Mouse (Mus musculus): ENCODE measurements around the gene Fam71f2. TPM values are rescaled to one million over a fixed set of nuclear protein-coding genes. Genes with fewer than 3 reads are reported as not detected.

Gene Fam71f2
- polyA plus RNA-seq, 1 experiment from 2014 or later: 0.11 TPM

- Histone ChIP-seq H3K27ac (ENCODE audit: low read depth) (no peak overlapping the region), H3K9me3 (ENCODE audit: low read length) (no peaks in the 10 kb centered on the region), H3K9ac (replicated peaks) (no peak overlapping the region), H3K4me1 (ENCODE audit: insufficient read depth) (no peaks in the 10 kb centered on the region), H3K36me3 (replicated peaks; ENCODE audit: insufficient read depth, low read length) (no peaks in the 10 kb centered on the region), H3K27me3 (ENCODE audit: insufficient read depth, low read length) (no peaks in the 10 kb centered on the region), H3K4me2 (ENCODE audit: low read depth, low read length) (no peak overlapping the region), H3K4me3 (ENCODE audit: low read depth, low read length) (no peak overlapping the region)
- DNase-seq: no peak
- TF ChIP-seq CTCF (IDR thresholded peaks at IDR 0.05; ENCODE audit: low read depth): no peak
- TF ChIP-seq EP300 (IDR thresholded peaks at IDR 0.05; ENCODE audit: low read depth): no peak
- 56% methylated on average over 6 of the region's 6 CpGs for WGBS (ENCODE audit: insufficient replicate concordance)
- no peak for ATAC-seq
These were observed 8.1 kb downstream of the Fam71f2 start for GRCm38 (mm10) chr6:29287481-29287880.

DNA sequence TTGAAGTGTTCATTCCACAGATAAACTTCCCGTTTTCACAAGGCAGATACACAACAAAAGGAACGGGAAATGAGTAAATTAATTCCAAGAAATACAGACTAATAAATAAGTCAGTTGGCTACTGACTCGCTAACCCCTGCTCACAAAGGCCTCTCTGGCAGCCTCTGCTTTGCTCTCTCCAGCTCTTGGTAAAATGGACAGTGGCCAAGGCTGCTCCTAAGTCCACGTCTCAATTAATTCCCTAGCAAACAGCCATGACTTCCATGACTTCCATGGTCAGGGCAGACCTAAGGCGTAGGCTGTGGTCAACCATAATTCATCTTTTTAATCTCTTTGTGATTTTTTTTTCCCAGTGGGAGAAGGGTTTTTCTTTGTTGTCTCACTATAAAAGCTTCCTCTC is 8.6 kb downstream of the Fam71f2 start:
- no peak overlapping the region for H3K4me2 ChIP-seq (ENCODE audit: low read depth, low read length)
- H3K27ac ChIP-seq (ENCODE audit: low read depth): no peak overlapping the region
- no peak for ATAC-seq
- DNase-seq: no peak
- H3K4me3 ChIP-seq (ENCODE audit: low read depth, low read length): no peak overlapping the region
- H3K9ac ChIP-seq (replicated peaks): no peak overlapping the region
- TF ChIP-seq CTCF (IDR thresholded peaks at IDR 0.05; ENCODE audit: low read depth) (no peak), EP300 (IDR thresholded peaks at IDR 0.05; ENCODE audit: low read depth) (no peak)
- WGBS (ENCODE audit: insufficient replicate concordance): 64% methylated on average over 5 of the region's 5 CpGs
- no peaks in the 10 kb centered on the region for H3K27me3 ChIP-seq (ENCODE audit: insufficient read depth, low read length)
- no peaks in the 10 kb centered on the region for H3K36me3 ChIP-seq (replicated peaks; ENCODE audit: insufficient read depth, low read length)
- no peaks in the 10 kb centered on the region for H3K4me1 ChIP-seq (ENCODE audit: insufficient read depth)
- H3K9me3 ChIP-seq (ENCODE audit: low read length): no peaks in the 10 kb centered on the region

DNA sequence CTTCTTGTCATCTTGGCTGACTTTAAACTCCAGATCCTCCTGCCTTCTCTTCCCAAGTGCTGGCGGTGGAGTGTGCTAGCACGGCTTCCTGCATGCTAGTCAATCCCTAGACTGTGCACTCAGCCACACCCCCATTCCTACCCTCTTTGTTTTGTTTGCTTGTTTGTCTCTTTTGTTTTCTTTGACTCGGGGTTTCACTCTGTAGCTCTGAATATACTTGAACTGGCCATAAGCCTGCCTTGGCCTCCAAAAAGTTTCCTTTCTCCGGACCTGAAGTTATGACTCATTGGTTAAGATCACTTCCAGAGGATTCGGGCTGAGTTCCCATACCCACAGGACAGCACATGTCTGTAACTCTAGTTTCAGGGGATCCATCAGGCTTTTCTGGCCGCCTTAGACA is 9.3 kb downstream of the Fam71f2 start:
- no peaks in the 10 kb centered on the region for H3K4me1 ChIP-seq (ENCODE audit: insufficient read depth)
- no peak overlapping the region for H3K9ac ChIP-seq (replicated peaks)
- H3K4me2 ChIP-seq (ENCODE audit: low read depth, low read length): no peak overlapping the region
- H3K27ac ChIP-seq (ENCODE audit: low read depth): no peak overlapping the region
- no peak for DNase-seq
- no peaks in the 10 kb centered on the region for H3K9me3 ChIP-seq (ENCODE audit: low read length)
- no peak for TF ChIP-seq EP300 (IDR thresholded peaks at IDR 0.05; ENCODE audit: low read depth)
- TF ChIP-seq CTCF (IDR thresholded peaks at IDR 0.05; ENCODE audit: low read depth): no peak
- no peaks in the 10 kb centered on the region for H3K27me3 ChIP-seq (ENCODE audit: insufficient read depth, low read length)
- H3K4me3 ChIP-seq (ENCODE audit: low read depth, low read length): no peak overlapping the region
- WGBS (ENCODE audit: insufficient replicate concordance): 62% methylated on average over 6 of the region's 6 CpGs
- no peaks in the 10 kb centered on the region for H3K36me3 ChIP-seq (replicated peaks; ENCODE audit: insufficient read depth, low read length)
- ATAC-seq: no peak

DNA sequence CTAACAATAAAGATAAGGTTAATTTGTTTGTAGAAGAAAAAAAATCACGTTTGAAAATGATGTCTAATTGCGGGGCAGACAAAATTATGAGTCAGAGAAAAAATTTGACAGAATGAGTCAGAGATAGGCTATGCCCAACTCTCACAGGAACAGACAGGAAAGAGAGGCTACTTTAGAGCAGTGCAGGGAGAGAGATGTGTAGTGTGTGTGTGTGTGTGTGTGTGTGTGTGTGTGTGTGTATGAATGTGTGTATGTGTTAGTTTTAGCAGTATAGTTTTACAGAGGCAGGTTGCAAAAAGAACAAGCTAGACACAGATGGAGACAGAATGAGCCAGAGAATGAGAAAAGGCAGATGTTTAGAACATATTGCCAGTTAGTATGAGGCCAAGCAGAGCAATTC is 19.7 kb downstream of the Fam71f2 start:
- no peak overlapping the region for H3K4me2 ChIP-seq (ENCODE audit: low read depth, low read length)
- H3K9ac ChIP-seq (replicated peaks): no peak overlapping the region
- DNase-seq: no peak
- TF ChIP-seq CTCF (IDR thresholded peaks at IDR 0.05; ENCODE audit: low read depth) (no peak), EP300 (IDR thresholded peaks at IDR 0.05; ENCODE audit: low read depth) (no peak)
- H3K9me3 ChIP-seq (ENCODE audit: low read length): no peaks in the 10 kb centered on the region
- H3K36me3 ChIP-seq (replicated peaks; ENCODE audit: insufficient read depth, low read length): no peaks in the 10 kb centered on the region
- H3K4me3 ChIP-seq (ENCODE audit: low read depth, low read length): no peak overlapping the region
- H3K27ac ChIP-seq (ENCODE audit: low read depth): no peak overlapping the region
- WGBS (ENCODE audit: insufficient replicate concordance): 59% methylated on average over 2 of the region's 2 CpGs
- ATAC-seq: no peak
- no peaks in the 10 kb centered on the region for H3K27me3 ChIP-seq (ENCODE audit: insufficient read depth, low read length)
- no peaks in the 10 kb centered on the region for H3K4me1 ChIP-seq (ENCODE audit: insufficient read depth)

- Histone ChIP-seq H3K27ac (ENCODE audit: low read depth) (no peak overlapping the region), H3K4me3 (ENCODE audit: low read depth, low read length) (no peak overlapping the region), H3K27me3 (ENCODE audit: insufficient read depth, low read length) (no peaks in the 10 kb centered on the region), H3K4me2 (ENCODE audit: low read depth, low read length) (no peak overlapping the region), H3K9me3 (ENCODE audit: low read length) (no peaks in the 10 kb centered on the region), H3K36me3 (replicated peaks; ENCODE audit: insufficient read depth, low read length) (no peaks in the 10 kb centered on the region), H3K4me1 (ENCODE audit: insufficient read depth) (no peaks in the 10 kb centered on the region), H3K9ac (replicated peaks) (no peak overlapping the region)
- ATAC-seq (no peak), DNase-seq (no peak)
- TF ChIP-seq CTCF (IDR thresholded peaks at IDR 0.05; ENCODE audit: low read depth) (no peak), EP300 (IDR thresholded peaks at IDR 0.05; ENCODE audit: low read depth) (no peak)
These were observed 23.9 kb downstream of the Fam71f2 start for GRCm38 (mm10) chr6:29303251-29303650.

- Histone ChIP-seq H3K4me2 (ENCODE audit: low read depth, low read length) (no peak overlapping the region), H3K4me3 (ENCODE audit: low read depth, low read length) (no peak overlapping the region), H3K27ac (ENCODE audit: low read depth) (no peak overlapping the region), H3K9me3 (ENCODE audit: low read length) (no peaks in the 10 kb centered on the region), H3K27me3 (ENCODE audit: insufficient read depth, low read length) (no peaks in the 10 kb centered on the region), H3K4me1 (ENCODE audit: insufficient read depth) (no peaks in the 10 kb centered on the region), H3K9ac (replicated peaks) (no peak overlapping the region), H3K36me3 (replicated peaks; ENCODE audit: insufficient read depth, low read length) (no peaks in the 10 kb centered on the region)
- TF ChIP-seq CTCF (IDR thresholded peaks at IDR 0.05; ENCODE audit: low read depth) (peak; percentile 28; the same call in 1 of the 2 replicates), EP300 (IDR thresholded peaks at IDR 0.05; ENCODE audit: low read depth) (no peak)
- DNase-seq (no peak), ATAC-seq (no peak)
- WGBS (ENCODE audit: insufficient replicate concordance): 50% methylated on average over 5 of the region's 5 CpGs
These were observed 24.3 kb downstream of the Fam71f2 start for GRCm38 (mm10) chr6:29303726-29304125.

GRCm38 (mm10) chr6:29305462-29305861 is 26.1 kb downstream of the Fam71f2 start:
- no peaks in the 10 kb centered on the region for H3K27me3 ChIP-seq (ENCODE audit: insufficient read depth, low read length)
- no peak for DNase-seq
- WGBS (ENCODE audit: insufficient replicate concordance): 87% methylated on average over 4 of the region's 4 CpGs

More at GRCm38 (mm10) chr6:29305462-29305861, 26.1 kb downstream of the Fam71f2 start:
- Histone ChIP-seq H3K4me3 (ENCODE audit: low read depth, low read length) (no peak overlapping the region), H3K4me1 (ENCODE audit: insufficient read depth) (no peaks in the 10 kb centered on the region), H3K9ac (replicated peaks) (no peak overlapping the region), H3K27ac (ENCODE audit: low read depth) (no peak overlapping the region), H3K9me3 (ENCODE audit: low read length) (no peaks in the 10 kb centered on the region), H3K4me2 (ENCODE audit: low read depth, low read length) (no peak overlapping the region), H3K36me3 (replicated peaks; ENCODE audit: insufficient read depth, low read length) (no peaks in the 10 kb centered on the region)
- ATAC-seq: no peak
- TF ChIP-seq CTCF (IDR thresholded peaks at IDR 0.05; ENCODE audit: low read depth): 0 out of 2 replicates have a peak, but pooled peaks have one; percentile 9
- no peak for TF ChIP-seq EP300 (IDR thresholded peaks at IDR 0.05; ENCODE audit: low read depth)
